Mouse (Mus musculus): Measurements from ENCODE around the gene Sox5. TPM values are rescaled to one million over a fixed set of nuclear protein-coding genes. Genes with fewer than 3 reads are reported as not detected.

Sox5 gene
- polyA plus RNA-seq, 1 experiment from 2014 or later: 33.0 TPM

DNA sequence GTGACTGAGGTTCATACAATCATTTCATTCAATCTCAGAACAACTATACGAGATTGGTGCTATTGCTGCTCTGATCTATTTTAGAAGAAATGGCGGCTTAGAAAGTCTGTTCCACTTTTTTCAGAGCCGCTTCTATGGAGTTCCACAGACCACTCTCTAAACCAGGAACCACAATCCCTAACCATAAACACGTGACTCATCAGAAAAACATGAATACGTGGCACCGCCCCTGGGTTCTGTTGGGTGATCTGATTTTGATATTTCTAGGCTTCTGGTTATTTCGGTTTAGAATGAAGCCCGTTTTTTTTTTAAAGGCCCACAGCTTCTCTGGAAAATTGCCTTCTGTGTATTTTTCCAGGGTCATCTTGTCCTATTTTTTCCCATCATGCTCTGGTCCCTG is 720.0 kb downstream of the Sox5 start:
- WGBS: 94% methylated on average over 8 of the region's 8 CpGs
- Histone ChIP-seq H3K4me2 (replicated peaks) (no peak overlapping the region), H3K27ac (no peak overlapping the region), H3K27me3 (replicated peaks) (no peaks in the 10 kb centered on the region), H3K4me1 (no peaks in the 10 kb centered on the region), H3K9me3 (no peaks in the 10 kb centered on the region), H3K9ac (no peak overlapping the region), H3K4me3 (no peak overlapping the region), H3K36me3 (no peaks in the 10 kb centered on the region)
- no peak for ATAC-seq (ENCODE audit: low FRiP score, low read depth)

DNA sequence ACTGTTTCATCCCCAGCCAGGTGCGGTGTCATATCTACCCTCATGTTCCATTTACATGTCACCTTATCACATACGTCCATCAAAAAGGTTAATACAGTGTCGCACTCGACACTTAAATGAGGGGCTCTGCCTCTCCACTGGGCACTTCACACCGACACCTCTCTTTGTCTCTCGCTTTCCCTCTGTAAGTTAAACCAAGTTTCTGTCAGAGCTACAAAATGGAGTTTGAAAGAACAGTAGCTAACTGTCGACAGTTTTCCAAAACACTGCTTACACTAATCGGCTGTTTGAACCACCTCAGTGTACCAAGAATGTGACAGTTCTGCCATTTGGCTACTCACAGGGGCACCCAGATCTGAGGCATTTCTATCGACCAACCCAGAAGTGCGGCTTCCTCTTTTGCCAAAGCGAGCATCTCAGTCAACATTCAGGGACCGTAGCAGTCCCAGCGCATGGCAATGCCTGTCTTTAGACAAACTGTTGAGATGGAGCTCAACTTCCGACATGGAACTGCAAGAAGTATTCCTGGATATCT is 724.6 kb downstream of the Sox5 start:
- Histone ChIP-seq H3K9ac (no peak overlapping the region), H3K4me3 (no peak overlapping the region), H3K4me1 (no peaks in the 10 kb centered on the region), H3K27me3 (replicated peaks) (no peaks in the 10 kb centered on the region), H3K4me2 (replicated peaks) (no peak overlapping the region), H3K27ac (no peak overlapping the region), H3K36me3 (no peaks in the 10 kb centered on the region), H3K9me3 (no peaks in the 10 kb centered on the region)
- WGBS: 85% methylated on average over 14 of the region's 14 CpGs
- ATAC-seq (ENCODE audit: low FRiP score, low read depth): no peak

DNA sequence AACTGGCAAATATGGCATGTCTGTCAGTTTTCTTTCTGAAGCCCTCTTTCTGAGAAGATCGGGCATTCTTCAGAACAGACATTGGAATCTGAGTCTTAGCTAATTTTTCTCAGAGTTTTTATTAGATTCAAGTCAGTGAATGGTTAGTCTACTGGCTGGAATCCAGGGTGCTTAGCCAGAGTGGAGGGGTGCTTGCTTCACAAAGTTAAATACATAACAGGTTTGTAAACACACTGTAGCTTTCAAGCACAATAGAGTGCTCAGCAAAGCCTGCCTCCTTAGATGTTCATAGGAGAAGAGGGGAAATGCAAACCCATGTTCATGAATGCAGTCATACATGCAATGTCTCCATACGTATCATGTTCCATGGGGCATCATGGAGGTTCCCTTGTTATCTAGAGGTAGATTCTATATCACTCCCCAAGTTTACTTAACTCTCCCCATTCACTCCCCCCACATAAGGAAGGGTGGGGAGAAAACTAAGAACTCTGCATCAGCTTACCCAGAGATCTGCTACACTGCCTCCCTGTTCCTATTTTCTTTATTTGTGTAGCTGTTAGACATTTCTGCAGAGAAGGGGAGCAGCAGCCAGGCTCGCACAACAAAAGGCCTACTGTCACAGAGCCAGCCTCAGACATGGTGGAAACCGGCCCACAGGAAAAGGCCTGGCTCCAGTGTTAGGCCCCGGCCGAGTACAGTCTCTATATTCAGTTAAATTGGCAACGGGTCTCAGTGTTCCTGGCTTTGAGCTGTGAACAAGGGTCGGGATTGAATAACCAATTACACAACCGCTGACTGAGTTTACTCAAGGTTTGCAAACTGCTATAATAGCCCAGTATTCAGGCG is 725.3 kb downstream of the Sox5 start:
- no peaks in the 10 kb centered on the region for H3K4me1 ChIP-seq
- no peak overlapping the region for H3K4me2 ChIP-seq (replicated peaks)
- no peaks in the 10 kb centered on the region for H3K9me3 ChIP-seq
- 60% methylated on average over 10 of the region's 10 CpGs for WGBS
- H3K9ac ChIP-seq: no peak overlapping the region
- 0 out of 2 replicates have a peak overlapping the region, but pooled peaks have one; percentile 10 for H3K27ac ChIP-seq
- H3K27me3 ChIP-seq (replicated peaks): no peaks in the 10 kb centered on the region
- ATAC-seq (ENCODE audit: low FRiP score, low read depth): peak; percentile 41; the same call in 1 of the 2 replicates
- H3K36me3 ChIP-seq: no peaks in the 10 kb centered on the region
- H3K4me3 ChIP-seq: no peak overlapping the region

DNA sequence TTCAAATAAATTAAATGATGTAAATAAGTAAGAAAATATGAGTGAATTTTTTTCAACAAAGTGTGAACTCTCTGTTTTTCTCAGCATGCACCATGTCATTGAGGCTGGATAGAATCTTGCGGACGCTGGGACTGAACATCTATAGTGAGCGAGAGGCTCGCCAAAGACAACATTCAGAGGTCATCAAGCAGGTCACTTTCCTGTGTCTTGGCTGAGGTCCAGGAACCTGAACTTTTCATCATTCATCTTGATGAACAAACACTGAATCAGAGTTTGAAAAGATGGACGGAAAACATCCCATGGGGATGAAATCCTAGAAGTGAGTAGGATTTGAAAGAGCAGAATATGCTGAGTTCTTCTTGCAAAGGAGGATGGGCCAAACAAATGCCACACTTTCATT is 729.3 kb downstream of the Sox5 start:
- 64% methylated on average over 5 of the region's 5 CpGs for WGBS
- no peak for ATAC-seq (ENCODE audit: low FRiP score, low read depth)
- Histone ChIP-seq H3K9ac (no peak overlapping the region), H3K27ac (no peak overlapping the region), H3K4me1 (no peaks in the 10 kb centered on the region), H3K4me3 (no peak overlapping the region), H3K27me3 (replicated peaks) (no peaks in the 10 kb centered on the region), H3K9me3 (no peaks in the 10 kb centered on the region), H3K36me3 (no peaks in the 10 kb centered on the region), H3K4me2 (replicated peaks) (no peak overlapping the region)

DNA sequence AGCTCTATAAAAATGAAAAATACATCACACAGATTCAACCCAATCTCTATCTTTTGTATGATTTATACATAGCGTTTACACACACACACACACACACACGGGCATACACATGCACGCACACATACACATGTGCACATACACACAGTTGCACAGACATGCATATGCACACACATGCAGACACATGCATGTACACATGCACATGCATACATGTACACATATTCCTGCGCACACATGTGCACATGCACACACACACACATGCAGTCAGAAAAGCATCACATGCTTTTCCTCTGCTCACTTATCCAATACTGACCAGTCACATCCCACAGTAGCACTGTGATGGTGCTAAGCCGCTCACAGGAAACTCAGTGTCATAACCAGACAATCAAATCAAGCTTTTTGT is 730.5 kb downstream of the Sox5 start:
- no peak overlapping the region for H3K4me2 ChIP-seq (replicated peaks)
- no peaks in the 10 kb centered on the region for H3K4me1 ChIP-seq
- H3K4me3 ChIP-seq: no peak overlapping the region
- H3K9ac ChIP-seq: no peak overlapping the region
- no peaks in the 10 kb centered on the region for H3K27me3 ChIP-seq (replicated peaks)
- ATAC-seq (ENCODE audit: low FRiP score, low read depth): no peak
- WGBS: 94% methylated on average over 5 of the region's 5 CpGs
- no peaks in the 10 kb centered on the region for H3K36me3 ChIP-seq
- no peaks in the 10 kb centered on the region for H3K9me3 ChIP-seq
- no peak overlapping the region for H3K27ac ChIP-seq

DNA sequence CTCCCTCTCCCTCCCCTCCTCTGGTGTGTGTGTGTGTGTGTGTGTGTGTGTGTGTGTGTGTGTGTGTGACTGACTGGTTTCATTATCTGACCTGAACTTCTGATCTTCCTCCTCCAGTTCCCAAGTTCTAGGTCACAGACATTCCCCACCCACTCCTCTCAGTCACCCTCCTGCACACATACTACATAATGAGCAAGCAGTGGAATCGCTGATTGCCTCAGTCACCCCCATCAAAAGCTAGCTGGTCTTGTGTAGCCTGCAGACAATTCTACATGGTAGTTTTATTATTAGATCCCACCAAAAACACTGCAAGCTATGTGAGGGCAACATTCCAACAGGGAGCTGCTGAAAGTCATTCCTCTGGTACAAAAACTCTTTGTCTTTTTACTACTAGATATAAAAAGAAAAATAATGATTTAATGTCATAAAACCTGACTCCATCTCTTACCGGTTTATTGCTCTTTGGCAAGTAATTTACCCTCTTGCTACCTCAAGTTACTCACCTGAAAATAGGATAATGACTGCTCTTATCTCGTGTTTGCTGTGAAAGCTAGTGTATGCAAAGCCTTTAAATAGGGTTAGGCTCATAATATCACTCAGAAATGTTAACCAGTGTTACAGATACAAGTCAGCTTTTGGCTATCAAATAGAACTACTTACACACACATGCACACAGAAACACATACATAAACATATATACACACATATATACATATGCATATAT is 733.4 kb downstream of the Sox5 start:
- WGBS: 80% methylated on average over 3 of the region's 3 CpGs

DNA sequence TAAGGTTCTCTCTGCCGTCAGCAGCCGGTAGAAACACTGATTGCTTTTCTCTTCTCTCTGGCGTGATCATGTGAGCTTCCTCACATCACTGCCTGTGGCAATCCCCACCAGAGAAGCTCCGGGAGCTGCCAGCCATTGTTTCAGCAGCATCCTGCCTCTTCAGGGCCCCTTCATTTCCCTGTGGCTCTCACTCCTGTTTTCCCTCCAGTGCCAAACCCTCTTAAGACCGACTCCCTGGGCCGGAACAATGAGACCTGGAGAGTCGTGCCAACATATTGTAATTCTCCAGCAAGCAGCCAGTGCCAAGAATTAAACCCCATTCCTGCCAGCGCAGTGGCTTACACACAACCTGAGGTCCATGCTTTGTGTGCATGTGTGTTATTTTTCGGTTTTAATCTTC is 736.3 kb downstream of the Sox5 start:
- H3K9ac ChIP-seq: no peak overlapping the region
- ATAC-seq (ENCODE audit: low FRiP score, low read depth): no peak

More for the DNA sequence above, 733.4 kb downstream of the Sox5 start:
- no peaks in the 10 kb centered on the region for H3K27me3 ChIP-seq (replicated peaks)
- H3K9me3 ChIP-seq: no peaks in the 10 kb centered on the region
- H3K36me3 ChIP-seq: no peaks in the 10 kb centered on the region
- H3K9ac ChIP-seq: no peak overlapping the region
- H3K27ac ChIP-seq: no peak overlapping the region
- H3K4me3 ChIP-seq: no peak overlapping the region
- no peak for ATAC-seq (ENCODE audit: low FRiP score, low read depth)
- peaks cover 5% of the 10 kb centered on the region; the same call in 1 of the 2 replicates for H3K4me1 ChIP-seq
- H3K4me2 ChIP-seq (replicated peaks): no peak overlapping the region

DNA sequence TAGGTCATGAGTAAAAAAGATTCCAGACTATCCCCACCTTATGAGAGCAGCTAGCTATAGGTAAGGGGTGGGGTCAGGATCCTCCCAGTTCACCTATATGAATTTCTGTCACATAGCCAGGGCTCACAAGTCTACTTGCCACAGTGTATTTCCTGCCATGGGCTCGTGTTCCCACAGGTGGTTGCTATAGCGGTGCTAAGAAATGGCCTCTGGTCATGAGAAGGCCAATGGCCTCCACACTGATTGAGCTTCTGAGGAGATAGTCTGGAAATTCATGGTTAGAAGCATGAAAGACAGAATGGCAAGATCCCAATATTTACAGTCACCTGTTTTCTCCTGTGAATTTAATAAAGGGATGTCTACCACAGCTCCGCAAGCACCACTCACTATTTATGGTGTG is 737.4 kb downstream of the Sox5 start:
- H3K4me1 ChIP-seq: peaks cover 22% of the 10 kb centered on the region; the same call in 1 of the 2 replicates
- no peak overlapping the region for H3K27ac ChIP-seq
- no peak for ATAC-seq (ENCODE audit: low FRiP score, low read depth)
- no peaks in the 10 kb centered on the region for H3K9me3 ChIP-seq
- no peaks in the 10 kb centered on the region for H3K36me3 ChIP-seq
- H3K27me3 ChIP-seq (replicated peaks): no peaks in the 10 kb centered on the region
- 92% methylated on average over 3 of the region's 3 CpGs for WGBS
- no peak overlapping the region for H3K4me3 ChIP-seq
- no peak overlapping the region for H3K9ac ChIP-seq
- H3K4me2 ChIP-seq (replicated peaks): no peak overlapping the region

More for the DNA sequence above, 736.3 kb downstream of the Sox5 start:
- H3K27ac ChIP-seq: no peak overlapping the region
- 46% methylated on average over 9 of the region's 9 CpGs for WGBS
- H3K36me3 ChIP-seq: no peaks in the 10 kb centered on the region
- no peaks in the 10 kb centered on the region for H3K27me3 ChIP-seq (replicated peaks)
- no peak overlapping the region for H3K4me2 ChIP-seq (replicated peaks)
- H3K9me3 ChIP-seq: no peaks in the 10 kb centered on the region
- H3K4me3 ChIP-seq: no peak overlapping the region
- peaks cover 17% of the 10 kb centered on the region; the same call in 1 of the 2 replicates for H3K4me1 ChIP-seq

DNA sequence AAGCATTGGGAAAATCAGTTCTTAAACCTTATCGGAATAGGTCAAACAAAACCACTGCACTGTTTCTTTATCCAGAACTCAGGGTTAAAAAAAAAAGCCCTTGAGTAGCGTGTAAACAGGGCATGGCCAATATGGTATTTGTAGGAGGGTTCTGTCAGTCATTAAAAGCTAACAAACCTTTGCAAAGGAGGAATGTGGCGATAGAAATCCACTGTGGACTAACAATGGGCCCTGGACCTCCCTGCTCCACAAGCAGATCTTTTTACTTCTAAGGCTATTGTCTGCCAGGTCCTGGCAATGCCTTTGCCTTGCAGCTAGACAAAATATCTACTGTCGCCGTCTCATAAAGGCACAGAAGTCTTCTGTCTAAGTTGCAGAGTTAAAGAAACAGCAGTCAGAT is 738.8 kb downstream of the Sox5 start:
- Histone ChIP-seq H3K9me3 (no peaks in the 10 kb centered on the region), H3K36me3 (no peaks in the 10 kb centered on the region), H3K27ac (no peak overlapping the region), H3K9ac (no peak overlapping the region), H3K4me2 (replicated peaks) (no peak overlapping the region), H3K4me3 (no peak overlapping the region), H3K4me1 (peaks cover 29% of the 10 kb centered on the region), H3K27me3 (replicated peaks) (no peaks in the 10 kb centered on the region)
- WGBS: 14% methylated on average over 5 of the region's 5 CpGs
- ATAC-seq (ENCODE audit: low FRiP score, low read depth): no peak

DNA sequence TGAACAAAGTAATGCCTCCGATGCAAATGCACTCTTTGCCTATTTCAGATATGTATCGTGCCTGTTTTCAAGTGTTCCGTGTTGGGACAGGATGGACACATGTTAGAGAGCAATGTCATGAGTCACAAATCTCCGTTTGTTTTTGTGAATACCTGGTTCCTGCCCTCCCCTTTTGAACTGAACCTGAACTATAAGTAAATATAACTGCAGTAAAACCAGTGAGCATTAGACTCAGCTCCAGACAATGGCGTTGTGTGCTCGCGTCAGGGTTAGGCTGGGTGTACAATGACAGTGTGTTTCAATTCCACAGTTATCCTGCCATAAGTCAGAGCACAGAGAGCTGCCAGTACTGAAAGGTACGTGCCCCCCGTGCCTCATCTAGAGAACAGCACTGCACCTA is 739.8 kb downstream of the Sox5 start:
- 52% methylated on average over 9 of the region's 9 CpGs for WGBS
- no peak for ATAC-seq (ENCODE audit: low FRiP score, low read depth)
- Histone ChIP-seq H3K36me3 (no peaks in the 10 kb centered on the region), H3K27me3 (replicated peaks) (no peaks in the 10 kb centered on the region), H3K9ac (no peak overlapping the region), H3K9me3 (no peaks in the 10 kb centered on the region), H3K4me3 (no peak overlapping the region), H3K4me2 (replicated peaks) (no peak overlapping the region), H3K4me1 (peaks cover 29% of the 10 kb centered on the region), H3K27ac (no peak overlapping the region)

DNA sequence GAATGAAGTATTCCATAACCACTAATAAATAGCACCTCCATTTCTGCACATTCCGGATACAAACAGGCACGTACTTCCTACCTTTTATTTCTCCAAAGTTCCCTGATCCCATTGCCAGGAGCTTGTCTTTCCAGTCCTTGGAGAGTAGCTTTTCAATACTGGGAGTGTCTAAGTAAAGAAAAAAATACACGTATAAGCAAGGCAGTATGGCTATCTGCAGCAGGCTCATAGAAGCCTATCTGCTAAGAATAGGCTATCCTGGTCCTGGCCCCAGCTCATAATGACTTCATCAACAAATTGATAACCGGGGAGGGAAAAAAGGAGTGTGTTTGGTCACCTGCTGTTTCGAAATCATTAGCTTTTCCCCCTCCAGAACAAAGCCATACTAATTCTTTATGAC is 740.6 kb downstream of the Sox5 start:
- no peak overlapping the region for H3K4me2 ChIP-seq (replicated peaks)
- WGBS: 69% methylated on average over 5 of the region's 5 CpGs
- H3K27ac ChIP-seq: no peak overlapping the region
- no peak for ATAC-seq (ENCODE audit: low FRiP score, low read depth)
- H3K9ac ChIP-seq: no peak overlapping the region
- H3K27me3 ChIP-seq (replicated peaks): no peaks in the 10 kb centered on the region
- H3K4me3 ChIP-seq: no peak overlapping the region
- H3K9me3 ChIP-seq: no peaks in the 10 kb centered on the region
- peaks cover 29% of the 10 kb centered on the region for H3K4me1 ChIP-seq
- H3K36me3 ChIP-seq: no peaks in the 10 kb centered on the region

DNA sequence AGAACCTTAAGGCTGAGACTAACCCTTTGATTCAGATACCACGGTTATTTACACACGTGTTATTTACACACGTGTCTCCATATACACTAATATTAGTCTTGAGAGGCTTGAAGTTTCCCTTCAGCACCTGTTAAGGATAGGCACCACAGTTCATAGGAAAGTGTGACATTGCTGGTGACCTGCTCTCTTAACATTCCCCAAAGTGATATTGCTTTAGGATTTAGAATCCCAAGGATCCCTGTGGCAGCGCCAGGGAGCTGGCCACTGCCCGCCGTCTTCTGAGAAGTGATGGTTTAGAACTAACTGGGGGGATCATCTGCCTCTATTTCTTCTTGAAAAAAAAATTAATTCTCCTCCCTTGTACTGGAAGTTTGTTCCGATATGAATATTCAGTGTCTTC is 741.4 kb downstream of the Sox5 start:
- H3K9ac ChIP-seq: no peak overlapping the region
- WGBS: 94% methylated on average over 7 of the region's 7 CpGs
- no peaks in the 10 kb centered on the region for H3K9me3 ChIP-seq
- peaks cover 24% of the 10 kb centered on the region for H3K4me1 ChIP-seq
- no peak for ATAC-seq (ENCODE audit: low FRiP score, low read depth)
- no peaks in the 10 kb centered on the region for H3K36me3 ChIP-seq
- no peak overlapping the region for H3K4me3 ChIP-seq
- no peaks in the 10 kb centered on the region for H3K27me3 ChIP-seq (replicated peaks)
- H3K27ac ChIP-seq: no peak overlapping the region
- H3K4me2 ChIP-seq (replicated peaks): no peak overlapping the region
